Mouse (Mus musculus) liver, embryonic 16.5 days (tissue): ENCODE measurements around the gene Lrrfip1. TPM values are rescaled to one million over a fixed set of nuclear protein-coding genes. Genes with fewer than 3 reads are reported as not detected.

Experiments used
- ATAC-seq: fragments of 200-750 bp; cut with Nextera tagmentation; 2 replicates; pipeline ENCODE4 v1.8.0; 2017; ENCODE audit warnings: low read depth, mild to moderate bottlenecking, moderate number of reproducible peaks, moderate library complexity
- H3K27ac ChIP-seq: fragments of 300-500 bp; sonication (generic); 2 replicates; pipeline ENCODE4 v1.5.1; 2014; ENCODE audit warnings: mild to moderate bottlenecking, low read length
- H3K27me3 ChIP-seq: fragments of 300-500 bp; sonication (generic); 2 replicates; pipeline ENCODE4 v1.6.1; 2014; ENCODE audit warnings: low read depth, low read length, mixed read lengths; ENCODE audit not compliant: control insufficient read depth, insufficient read depth
- H3K36me3 ChIP-seq: fragments of 300-500 bp; sonication (generic); 2 replicates; pipeline ENCODE4 v1.6.1; 2014; ENCODE audit warnings: mild to moderate bottlenecking; ENCODE audit not compliant: control insufficient read depth, insufficient read depth
- H3K4me1 ChIP-seq: fragments of 300-500 bp; sonication (generic); 2 replicates; pipeline ENCODE4 v1.6.1; 2014; ENCODE audit warnings: low read depth, low read length, mixed read lengths; ENCODE audit not compliant: control insufficient read depth
- H3K4me2 ChIP-seq: fragments of 300-500 bp; sonication (generic); 2 replicates; pipeline ENCODE4 v1.6.1; 2014; ENCODE audit warnings: low read depth, low read length, mixed read lengths
- H3K4me3 ChIP-seq: fragments of 300-500 bp; sonication (generic); 2 replicates; pipeline ENCODE4 v1.5.1; 2014; ENCODE audit warnings: low read depth, mild to moderate bottlenecking, low read length
- H3K9ac ChIP-seq: fragments of 300-500 bp; sonication (generic); 2 replicates; pipeline ENCODE4 v1.6.1; 2014; ENCODE audit warnings: low read depth, low read length
- H3K9me3 ChIP-seq: fragments of 300-500 bp; sonication (generic); replicated peaks from 2 replicates; pipeline ENCODE4 v1.6.1; 2016; ENCODE audit warnings: low read length; ENCODE audit not compliant: control insufficient read depth
- WGBS: fragments of 180-500 bp; shearing (Covaris S2); extraction: QIAGEN DNeasy Blood & Tissue Kit; methylation state at CpG from one replicate; pipeline ENCODE4 v1.1.7; 2014; ENCODE audit not compliant: insufficient replicate concordance; 5-methylcytosine and 5-hydroxymethylcytosine counted together
- polyA plus RNA-seq: library from polyadenylated mRNA; unstranded; fragments of >200 nt; fragmentation: Nextera tagmentation; extraction: Ambion mirVana; gene quantifications from 2 replicates; pipeline ENCODE4 v1.2.1, GENCODE M21; 2015

The Lrrfip1 gene
- polyA plus RNA-seq, 1 experiment from 2014 or later, result 20.5 TPM

DNA sequence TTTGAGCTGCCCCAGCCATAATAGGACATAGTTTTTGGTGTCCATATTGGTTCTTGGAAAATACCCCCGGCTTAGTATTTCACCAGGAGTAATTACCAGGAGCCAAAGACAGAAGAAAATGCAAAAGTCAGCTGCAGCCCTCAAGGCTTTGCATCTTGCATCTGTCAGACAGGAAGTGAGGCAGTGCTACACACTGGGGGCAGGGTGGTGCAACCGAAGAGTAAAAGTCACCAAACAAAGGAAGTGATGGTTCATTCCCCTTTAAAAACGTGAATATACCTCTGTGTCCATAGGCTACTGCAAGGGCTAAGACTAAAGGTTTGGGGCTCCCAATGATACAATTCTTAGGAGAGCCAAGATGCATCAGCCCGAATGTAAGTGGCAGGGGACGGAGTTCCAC is 98.0 kb downstream of the Lrrfip1 start:
- no peak overlapping the region for H3K4me2 ChIP-seq
- H3K4me1 ChIP-seq, result peaks cover 8% of the 10 kb centered on the region
- H3K27ac ChIP-seq, result no peak overlapping the region
- H3K36me3 ChIP-seq, result no peaks in the 10 kb centered on the region
- WGBS, result 42% methylated on average over 5 of the region's 5 CpGs
- no peak overlapping the region for H3K9ac ChIP-seq
- no peaks in the 10 kb centered on the region for H3K27me3 ChIP-seq
- no peak for ATAC-seq
- no peaks in the 10 kb centered on the region for H3K9me3 ChIP-seq
- H3K4me3 ChIP-seq, result no peak overlapping the region

DNA sequence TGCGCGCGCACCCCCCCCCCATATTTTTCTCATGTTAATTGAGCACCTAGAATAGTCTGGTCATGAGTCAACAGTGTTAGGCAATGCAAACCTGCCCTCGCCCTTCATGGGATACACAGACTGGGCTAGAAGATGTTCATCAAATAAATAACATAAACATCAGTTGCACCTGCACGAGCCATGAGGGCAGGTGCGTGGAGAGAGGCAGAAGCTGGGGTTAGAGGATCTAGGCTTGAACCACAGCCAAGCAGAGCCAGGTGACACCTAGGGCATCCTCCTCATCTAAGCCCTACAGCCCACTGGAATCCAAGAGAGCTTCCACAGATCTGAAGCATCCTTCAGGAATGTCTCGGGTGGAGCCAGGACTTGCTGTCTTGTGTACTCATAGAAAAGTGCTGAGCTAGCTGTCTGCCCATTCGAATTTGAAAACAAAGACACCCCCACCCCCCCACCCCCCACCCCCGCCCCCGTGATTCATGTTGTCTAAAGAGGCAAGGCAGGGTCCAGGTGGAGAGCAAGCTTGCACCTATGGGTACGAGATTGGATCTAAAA is 98.8 kb downstream of the Lrrfip1 start:
- Histone ChIP-seq H3K9me3 (no peaks in the 10 kb centered on the region), H3K4me1 (peaks cover 8% of the 10 kb centered on the region), H3K9ac (no peak overlapping the region), H3K4me2 (no peak overlapping the region), H3K4me3 (no peak overlapping the region), H3K36me3 (no peaks in the 10 kb centered on the region), H3K27ac (no peak overlapping the region), H3K27me3 (no peaks in the 10 kb centered on the region)
- 72% methylated on average over 11 of the region's 11 CpGs for WGBS
- no peak for ATAC-seq

DNA sequence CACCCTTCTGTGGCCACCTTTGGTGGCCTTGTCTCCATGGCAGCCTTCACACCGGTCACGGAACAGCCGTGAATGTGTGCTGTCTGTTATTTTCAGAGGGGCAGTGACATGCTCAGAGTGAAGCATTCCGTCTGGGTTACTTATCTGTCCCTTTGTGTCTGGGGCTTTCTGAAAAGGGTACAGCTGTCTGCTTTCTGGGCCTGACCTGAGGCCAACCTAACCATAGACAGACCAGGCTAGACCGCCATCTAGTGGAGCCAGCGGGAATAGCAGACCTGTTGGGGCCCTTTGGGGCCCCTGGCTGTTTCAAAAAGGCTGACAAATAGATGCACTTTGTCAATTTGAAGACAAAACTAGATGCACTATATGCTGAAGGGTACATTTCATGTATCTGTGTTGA is 100.3 kb downstream of the Lrrfip1 start:
- Histone ChIP-seq H3K27me3 (no peaks in the 10 kb centered on the region), H3K4me3 (no peak overlapping the region), H3K4me2 (no peak overlapping the region), H3K9me3 (no peaks in the 10 kb centered on the region), H3K36me3 (no peaks in the 10 kb centered on the region), H3K9ac (no peak overlapping the region), H3K27ac (no peak overlapping the region), H3K4me1 (peaks cover 8% of the 10 kb centered on the region)
- 16% methylated on average over 6 of the region's 6 CpGs for WGBS
- no peak for ATAC-seq

DNA sequence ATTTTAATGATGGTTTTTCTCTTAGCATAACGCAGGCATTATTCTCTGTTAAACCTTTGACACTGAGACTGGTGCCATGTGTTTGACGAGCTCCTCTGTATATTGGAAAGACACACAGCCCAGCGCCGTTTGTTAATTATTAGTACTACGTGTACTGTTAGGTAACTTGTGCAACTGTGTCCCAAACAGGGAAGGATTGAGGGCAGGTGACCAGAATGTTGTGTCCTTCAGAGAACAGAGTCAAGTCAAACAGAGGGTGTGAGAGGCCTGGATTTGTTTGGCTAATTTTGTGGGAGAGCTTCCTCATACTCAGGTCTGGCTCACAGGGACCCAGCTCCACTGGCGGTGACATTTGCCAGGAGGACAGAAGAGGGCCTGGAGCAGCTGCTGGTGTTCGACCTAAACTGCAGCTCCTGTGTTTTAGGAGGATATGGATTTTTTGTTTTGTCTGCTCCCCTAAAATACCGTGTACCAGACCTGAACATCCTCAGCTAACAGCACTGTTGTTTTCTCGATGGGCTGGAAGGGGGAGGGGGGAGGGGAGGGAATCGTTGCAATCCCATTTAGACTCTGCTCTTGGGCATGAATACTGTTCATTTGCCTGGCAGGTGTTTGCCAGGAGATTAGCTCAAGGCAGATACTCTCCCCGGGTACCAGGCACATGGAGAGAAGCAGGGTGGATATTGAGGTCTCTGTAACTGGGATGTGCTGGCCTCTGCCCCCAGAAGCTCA is 103.3 kb downstream of the Lrrfip1 start:
- no peak overlapping the region for H3K4me3 ChIP-seq
- WGBS, result 54% methylated on average over 11 of the region's 11 CpGs
- no peaks in the 10 kb centered on the region for H3K27me3 ChIP-seq
- no peak overlapping the region for H3K9ac ChIP-seq
- ATAC-seq, result peak; percentile 90
- peak overlapping the region; percentile 73 for H3K27ac ChIP-seq
- no peaks in the 10 kb centered on the region; the same call in 1 of the 2 replicates for H3K36me3 ChIP-seq
- no peaks in the 10 kb centered on the region for H3K9me3 ChIP-seq
- H3K4me2 ChIP-seq, result no peak overlapping the region
- H3K4me1 ChIP-seq, result peaks cover 6% of the 10 kb centered on the region

DNA sequence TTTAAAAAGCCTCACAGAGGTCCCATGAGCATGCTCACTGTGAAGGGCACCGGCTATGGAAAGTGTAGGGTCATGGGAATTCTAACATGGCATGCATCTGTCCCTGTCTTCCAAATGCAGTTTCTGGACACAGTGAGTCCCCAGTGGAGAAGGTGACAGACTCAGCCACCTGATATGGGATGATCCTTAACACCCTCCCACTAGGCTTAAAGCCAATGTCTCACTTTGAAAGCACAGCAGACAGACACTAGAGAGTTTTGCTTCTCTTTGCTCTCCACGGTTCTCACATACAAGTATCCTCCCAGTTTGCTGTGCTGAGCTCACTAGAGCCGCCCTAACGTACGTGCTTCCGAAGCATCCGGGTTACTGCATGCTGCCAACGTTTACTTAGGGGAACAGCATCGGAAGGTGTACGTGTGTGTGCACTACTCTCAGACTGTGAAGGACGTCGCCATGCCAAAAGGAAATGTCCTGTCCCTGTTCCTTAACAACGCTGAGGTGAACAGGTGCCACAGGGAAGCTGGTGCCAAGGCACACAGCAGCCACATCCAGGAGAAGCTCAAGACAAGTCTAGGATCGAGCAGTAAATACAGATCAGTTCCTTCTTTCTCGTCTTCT is 104.9 kb downstream of the Lrrfip1 start:
- H3K9me3 ChIP-seq, result no peaks in the 10 kb centered on the region
- H3K9ac ChIP-seq, result no peak overlapping the region
- no peaks in the 10 kb centered on the region; the same call in none of the 2 replicates for H3K36me3 ChIP-seq
- H3K27ac ChIP-seq, result no peak overlapping the region
- H3K4me3 ChIP-seq, result no peak overlapping the region
- H3K27me3 ChIP-seq, result no peaks in the 10 kb centered on the region
- WGBS, result 77% methylated on average over 15 of the region's 15 CpGs
- H3K4me1 ChIP-seq, result peaks cover 6% of the 10 kb centered on the region
- H3K4me2 ChIP-seq, result no peak overlapping the region
- no peak for ATAC-seq

DNA sequence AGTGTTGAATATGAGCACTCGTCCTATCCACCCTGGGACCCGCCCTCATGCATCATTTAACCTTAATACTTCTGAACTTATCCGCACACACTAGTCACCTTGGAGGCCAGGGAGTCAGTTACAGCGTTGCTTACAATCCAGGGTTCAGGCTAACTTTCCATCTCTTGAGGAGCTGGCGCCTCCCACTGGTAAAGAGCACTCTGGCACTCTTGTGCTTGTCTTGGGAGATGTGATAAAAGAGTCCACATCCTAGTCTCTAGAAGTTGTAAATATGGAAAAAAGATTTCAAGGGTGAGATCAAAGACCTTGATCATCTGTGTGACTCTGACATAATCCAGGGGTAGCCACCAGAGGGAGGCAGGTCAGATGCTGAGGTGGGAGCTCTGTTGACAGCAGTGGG is 109.0 kb downstream of the Lrrfip1 start:
- Histone ChIP-seq H3K9ac (no peak overlapping the region), H3K9me3 (no peaks in the 10 kb centered on the region), H3K27me3 (no peaks in the 10 kb centered on the region), H3K27ac (no peak overlapping the region), H3K4me3 (no peak overlapping the region), H3K4me2 (no peak overlapping the region), H3K36me3 (no peaks in the 10 kb centered on the region; the same call in none of the 2 replicates), H3K4me1 (no peaks in the 10 kb centered on the region)
- ATAC-seq, result no peak
- 54% methylated on average over 5 of the region's 5 CpGs for WGBS

DNA sequence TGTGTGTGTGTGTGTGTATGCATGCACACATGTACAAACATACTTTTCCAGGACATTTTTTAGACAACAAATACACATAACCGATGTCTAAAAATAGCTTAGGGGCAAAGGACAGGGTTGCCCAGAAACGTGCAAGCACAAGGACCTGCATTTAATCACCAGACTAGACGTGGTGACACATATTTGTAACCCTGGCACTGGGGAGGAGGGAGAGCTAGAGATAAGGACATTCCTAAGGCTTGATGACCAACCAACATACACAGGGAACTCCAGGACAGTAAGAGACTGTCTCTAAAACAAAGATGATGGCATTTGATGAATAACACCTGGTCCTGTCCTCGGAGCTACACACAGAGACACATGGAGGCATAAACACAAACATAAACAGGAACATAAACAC is 110.8 kb downstream of the Lrrfip1 start:
- Histone ChIP-seq H3K4me2 (no peak overlapping the region), H3K4me1 (no peaks in the 10 kb centered on the region), H3K27ac (no peak overlapping the region), H3K9ac (no peak overlapping the region), H3K4me3 (no peak overlapping the region), H3K9me3 (no peaks in the 10 kb centered on the region), H3K36me3 (no peaks in the 10 kb centered on the region; the same call in none of the 2 replicates), H3K27me3 (no peaks in the 10 kb centered on the region)
- whole genome bisulfite sequencing, result 39% methylated on average over 4 of the region's 4 CpGs
- ATAC-seq, result no peak

DNA sequence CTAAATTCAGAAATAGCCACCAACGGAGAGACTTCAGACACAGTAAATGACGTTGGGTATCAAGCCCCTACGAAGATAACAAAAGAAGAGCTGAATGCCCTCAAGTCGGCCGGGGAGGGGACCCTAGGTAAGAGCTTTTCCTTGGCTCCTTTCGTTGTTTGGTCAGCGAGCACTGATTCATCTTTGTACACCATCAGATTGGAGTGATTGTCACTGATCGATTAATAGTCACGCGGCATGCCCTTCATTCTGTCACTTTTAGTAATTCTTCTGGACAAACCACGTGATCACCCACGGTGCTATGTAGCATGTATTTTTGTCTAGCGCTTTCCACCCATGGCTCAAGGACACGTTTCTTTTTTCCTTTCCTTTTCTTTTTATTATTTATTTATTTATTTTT is 113.6 kb downstream of the Lrrfip1 start:
- Histone ChIP-seq H3K27me3 (no peaks in the 10 kb centered on the region), H3K4me3 (no peak overlapping the region), H3K27ac (no peak overlapping the region), H3K4me2 (no peak overlapping the region), H3K4me1 (no peaks in the 10 kb centered on the region), H3K9me3 (no peaks in the 10 kb centered on the region), H3K36me3 (no peaks in the 10 kb centered on the region; the same call in 1 of the 2 replicates), H3K9ac (no peak overlapping the region)
- WGBS, result 78% methylated on average over 14 of the region's 14 CpGs
- ATAC-seq, result no peak

DNA sequence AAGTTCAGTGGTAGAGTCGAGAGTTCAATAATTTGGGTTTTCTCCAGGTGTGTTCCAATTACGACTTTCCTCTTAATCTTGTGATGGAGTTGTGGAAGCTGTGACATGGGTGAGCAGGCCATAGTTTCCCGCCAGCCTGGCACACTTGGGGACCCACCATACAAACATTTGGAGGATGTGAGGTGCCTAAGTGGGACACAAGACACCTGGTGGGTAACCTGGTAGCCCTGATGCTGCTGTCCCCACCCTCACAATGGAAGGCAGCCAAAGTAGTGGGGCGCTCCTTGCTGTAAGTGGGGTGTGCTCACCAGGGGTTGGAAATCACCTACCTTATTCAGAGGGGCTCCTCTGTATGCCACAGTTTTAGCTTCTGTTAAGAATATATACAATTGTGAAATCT is 114.1 kb downstream of the Lrrfip1 start:
- H3K4me2 ChIP-seq, result no peak overlapping the region
- H3K27ac ChIP-seq, result no peak overlapping the region
- WGBS, result 61% methylated on average over 4 of the region's 4 CpGs
- no peaks in the 10 kb centered on the region for H3K36me3 ChIP-seq
- H3K27me3 ChIP-seq, result no peaks in the 10 kb centered on the region
- H3K4me3 ChIP-seq, result no peak overlapping the region
- no peaks in the 10 kb centered on the region for H3K4me1 ChIP-seq
- no peaks in the 10 kb centered on the region for H3K9me3 ChIP-seq
- no peak for ATAC-seq
- H3K9ac ChIP-seq, result no peak overlapping the region
